Mouse (Mus musculus): Measurements from ENCODE around the gene Efcab2. TPM values are rescaled to one million over a fixed set of nuclear protein-coding genes. Genes with fewer than 3 reads are reported as not detected.
A peak's percentile ranks its signal among the peaks of the same experiment; 100 is the strongest.

The Efcab2 gene
- total RNA-seq, 4 experiments from 2014 or later, result 9.7 to 15.5 (median 13.1) TPM

- DNase-seq (ENCODE audit: low spot score in 2 of 2), result peak; percentile 43 to 62
Observed at GRCm38 (mm10) chr1:178530301-178531078, 124.6 kb downstream of the Efcab2 start.

Small RNAs within 50 kb of the gene (microRNA-seq; reads per million reads assigned to microRNA genes)
- gene Gm27458, result not detected

Other genes starting within 250 kb of the Efcab2 start
- 10 to 100 TPM; 33.8 to 42.0 (median 34.6) TPM for gene Desi2, start 218.7 kb upstream of the Efcab2 start, total RNA-seq (2022)
- 10 to 100 TPM; 27.9 to 42.9 (median 37.3) TPM for gene Cox20, start 87.0 kb upstream of the Efcab2 start, total RNA-seq (2022)
- 100 to 1,000 TPM in 3 of 4 experiments, 10 to 100 TPM in 1; 92.2 to 133 (median 119) TPM for gene Hnrnpu, start 68.3 kb upstream of the Efcab2 start, total RNA-seq (2022)
- gene Kif26b, start 123.0 kb downstream of the Efcab2 start, total RNA-seq (2022), result 1 to 10 TPM; 2.3 to 4.9 (median 2.6) TPM

All from gastrocnemius, adult 8-10 months (tissue).